Mouse (Mus musculus): ENCODE measurements around the gene Angptl2. TPM values are rescaled to one million over a fixed set of nuclear protein-coding genes. Genes with fewer than 3 reads are reported as not detected.

Gene Angptl2
- polyA plus RNA-seq, 1 experiment from 2014 or later = 33.8 TPM

DNA sequence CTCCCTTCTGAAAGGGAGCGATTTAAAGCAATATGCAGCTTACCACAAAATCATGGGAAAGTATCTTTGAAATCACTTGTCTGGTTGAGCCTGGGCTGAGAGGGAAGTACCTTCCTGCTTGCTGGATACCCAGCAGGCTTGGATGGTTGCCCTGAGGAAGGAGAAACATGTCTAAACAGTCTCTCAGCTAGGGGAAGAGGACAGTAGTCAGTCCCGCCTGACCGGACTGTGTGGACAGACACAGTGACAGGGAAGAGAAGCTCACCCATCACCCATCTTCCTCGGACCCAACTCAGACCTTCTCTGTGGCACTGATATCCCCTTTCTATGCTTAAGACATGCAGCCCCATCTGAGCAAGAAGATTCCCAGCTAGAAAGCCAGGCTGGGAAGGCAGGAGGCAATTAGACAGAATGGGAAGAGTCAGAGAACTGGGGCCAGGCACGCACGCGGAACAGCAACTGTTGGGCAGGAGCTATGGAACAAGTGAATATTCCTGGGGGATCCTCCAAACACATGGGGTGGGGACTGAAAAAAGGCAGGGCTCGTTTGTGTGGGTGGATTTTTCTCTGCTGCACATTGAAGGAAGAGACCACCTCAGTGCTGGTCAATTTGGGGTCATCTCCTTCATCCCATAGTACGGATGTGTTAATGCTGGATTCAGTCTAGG is 38.6 kb downstream of the Angptl2 start:
- Histone ChIP-seq H3K4me1 (ENCODE audit: insufficient read depth, low read depth, low read length) (no peaks in the 10 kb centered on the region), H3K4me3 (ENCODE audit: low read depth, low read length) (no peak overlapping the region), H3K27me3 (replicated peaks; ENCODE audit: insufficient read depth, low read length) (no peaks in the 10 kb centered on the region), H3K4me2 (replicated peaks; ENCODE audit: low read depth, low read length) (no peak overlapping the region), H3K36me3 (ENCODE audit: insufficient read depth, low read length) (no peaks in the 10 kb centered on the region), H3K27ac (ENCODE audit: low read length) (no peak overlapping the region), H3K9ac (replicated peaks; ENCODE audit: low read depth) (no peak overlapping the region), H3K9me3 (ENCODE audit: low read length) (no peaks in the 10 kb centered on the region)
- DNase-seq (ENCODE audit: low spot score) (no peak), ATAC-seq (no peak)
- 80% methylated on average over 9 of the region's 9 CpGs for WGBS
- TF ChIP-seq EP300 (IDR thresholded peaks at IDR 0.05) = no peak
- no peak for TF ChIP-seq CTCF (IDR thresholded peaks at IDR 0.05)

DNA sequence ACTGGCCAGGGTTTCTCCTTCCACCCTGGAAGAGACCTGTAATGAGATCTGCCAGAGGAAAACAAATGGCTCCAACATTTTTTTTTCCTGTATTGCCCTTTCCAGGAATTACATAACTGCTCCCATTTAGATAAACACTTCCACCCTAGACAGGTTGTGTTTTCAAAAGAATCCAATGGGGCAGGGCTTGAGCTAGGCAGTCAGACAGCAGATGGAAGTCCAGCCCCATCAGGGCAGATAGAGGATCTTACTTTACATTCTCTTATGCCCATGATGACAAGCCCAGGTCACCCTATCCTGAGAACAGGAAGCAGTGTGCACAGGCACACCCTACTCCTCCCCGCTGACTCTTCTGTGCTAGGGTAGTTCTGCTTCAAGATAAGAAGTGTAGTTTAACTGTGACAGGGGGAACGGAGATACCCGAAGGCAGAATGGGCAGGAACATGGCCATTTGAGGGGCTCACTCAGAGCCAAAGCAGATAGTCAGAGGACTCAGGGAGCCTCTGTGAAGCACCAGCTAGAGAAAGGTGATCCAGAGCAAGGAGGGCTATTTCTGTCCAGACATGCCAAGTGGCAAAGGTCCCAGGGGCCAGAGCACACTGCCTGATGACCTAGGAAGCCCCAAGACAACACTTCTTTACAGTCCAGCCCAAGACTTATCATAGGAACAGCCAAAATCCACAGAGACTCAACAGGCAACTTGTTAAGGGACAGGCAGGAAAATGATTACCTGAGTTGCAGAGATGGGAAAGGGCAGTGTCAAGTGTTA is 41.1 kb downstream of the Angptl2 start:
- no peaks in the 10 kb centered on the region for H3K36me3 ChIP-seq (ENCODE audit: insufficient read depth, low read length)
- TF ChIP-seq EP300 (IDR thresholded peaks at IDR 0.05) = no peak
- no peak for TF ChIP-seq CTCF (IDR thresholded peaks at IDR 0.05)
- H3K9me3 ChIP-seq (ENCODE audit: low read length) = no peaks in the 10 kb centered on the region
- 65% methylated on average over 3 of the region's 3 CpGs for WGBS
- no peak for DNase-seq (ENCODE audit: low spot score)
- H3K4me2 ChIP-seq (replicated peaks; ENCODE audit: low read depth, low read length) = no peak overlapping the region
- H3K4me3 ChIP-seq (ENCODE audit: low read depth, low read length) = no peak overlapping the region
- H3K4me1 ChIP-seq (ENCODE audit: insufficient read depth, low read depth, low read length) = no peaks in the 10 kb centered on the region
- H3K27me3 ChIP-seq (replicated peaks; ENCODE audit: insufficient read depth, low read length) = no peaks in the 10 kb centered on the region
- H3K27ac ChIP-seq (ENCODE audit: low read length) = no peak overlapping the region
- no peak overlapping the region for H3K9ac ChIP-seq (replicated peaks; ENCODE audit: low read depth)
- ATAC-seq = no peak

DNA sequence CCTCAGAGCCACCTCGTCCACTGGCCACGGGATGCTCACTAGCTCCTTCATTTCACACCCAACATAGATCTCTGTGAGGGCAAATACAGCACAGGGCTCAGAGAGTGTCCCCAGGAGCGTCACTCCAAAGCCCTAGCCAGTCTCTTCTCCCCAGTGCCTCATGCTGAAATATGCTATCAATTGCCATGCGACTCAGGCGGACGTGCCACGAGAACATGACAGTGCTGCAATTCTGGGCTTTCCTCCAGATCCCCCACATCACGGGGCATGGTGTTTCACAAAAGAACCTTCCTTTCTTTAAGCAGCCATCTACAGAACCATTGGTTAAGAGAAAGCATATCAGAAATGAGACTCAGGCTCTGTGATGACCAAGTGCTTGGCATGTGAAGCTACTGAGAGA is 44.9 kb downstream of the Angptl2 start:
- H3K36me3 ChIP-seq (ENCODE audit: insufficient read depth, low read length) = no peaks in the 10 kb centered on the region
- H3K4me3 ChIP-seq (ENCODE audit: low read depth, low read length) = no peak overlapping the region
- peak; percentile 38 for DNase-seq (ENCODE audit: low spot score)
- WGBS = 69% methylated on average over 8 of the region's 8 CpGs
- no peaks in the 10 kb centered on the region for H3K27me3 ChIP-seq (replicated peaks; ENCODE audit: insufficient read depth, low read length)
- no peak overlapping the region for H3K27ac ChIP-seq (ENCODE audit: low read length)
- no peak; the same call in 1 of the 2 replicates for ATAC-seq
- no peaks in the 10 kb centered on the region for H3K9me3 ChIP-seq (ENCODE audit: low read length)
- H3K9ac ChIP-seq (replicated peaks; ENCODE audit: low read depth) = no peak overlapping the region
- 0 out of 2 replicates have a peak, but pooled peaks cover 4% of the 10 kb centered on the region for H3K4me1 ChIP-seq (ENCODE audit: insufficient read depth, low read depth, low read length)
- no peak for TF ChIP-seq CTCF (IDR thresholded peaks at IDR 0.05)
- H3K4me2 ChIP-seq (replicated peaks; ENCODE audit: low read depth, low read length) = no peak overlapping the region

DNA sequence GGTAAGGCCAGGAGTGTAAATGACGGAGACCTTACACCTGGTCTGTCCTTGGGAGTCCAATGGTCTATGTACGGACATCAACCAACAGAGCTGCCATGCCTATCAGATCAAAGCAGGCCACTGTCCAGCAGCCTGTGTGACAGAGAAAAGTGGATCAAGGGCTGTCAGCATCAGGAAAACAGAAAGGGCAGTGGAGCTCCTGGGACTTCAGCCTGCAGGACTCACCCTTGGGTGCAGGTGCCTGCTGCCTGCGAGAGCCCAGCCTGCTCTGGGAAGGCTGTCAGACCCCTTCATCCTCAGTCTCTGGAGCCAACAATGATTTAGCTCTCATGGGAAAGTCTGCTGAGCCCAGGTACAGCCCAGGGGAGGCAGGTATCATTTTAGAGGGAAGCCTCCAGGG is 45.6 kb downstream of the Angptl2 start:
- no peak for ATAC-seq
- no peak overlapping the region for H3K9ac ChIP-seq (replicated peaks; ENCODE audit: low read depth)
- no peaks in the 10 kb centered on the region for H3K36me3 ChIP-seq (ENCODE audit: insufficient read depth, low read length)
- TF ChIP-seq EP300 (IDR thresholded peaks at IDR 0.05) (no peak), CTCF (IDR thresholded peaks at IDR 0.05) (no peak)
- no peaks in the 10 kb centered on the region for H3K27me3 ChIP-seq (replicated peaks; ENCODE audit: insufficient read depth, low read length)
- no peaks in the 10 kb centered on the region for H3K9me3 ChIP-seq (ENCODE audit: low read length)
- WGBS = 95% methylated on average over 3 of the region's 3 CpGs
- no peak overlapping the region for H3K4me2 ChIP-seq (replicated peaks; ENCODE audit: low read depth, low read length)
- no peak overlapping the region for H3K27ac ChIP-seq (ENCODE audit: low read length)
- H3K4me1 ChIP-seq (ENCODE audit: insufficient read depth, low read depth, low read length) = 0 out of 2 replicates have a peak, but pooled peaks cover 6% of the 10 kb centered on the region
- H3K4me3 ChIP-seq (ENCODE audit: low read depth, low read length) = no peak overlapping the region
- DNase-seq (ENCODE audit: low spot score) = no peak

GRCm38 (mm10) chr2:33265793-33266192 is 49.9 kb downstream of the Angptl2 start:
- TF ChIP-seq EP300 (IDR thresholded peaks at IDR 0.05) (no peak), CTCF (IDR thresholded peaks at IDR 0.05) (no peak)
- Histone ChIP-seq H3K4me3 (ENCODE audit: low read depth, low read length) (no peak overlapping the region), H3K27ac (ENCODE audit: low read length) (no peak overlapping the region), H3K9ac (replicated peaks; ENCODE audit: low read depth) (no peak overlapping the region), H3K4me2 (replicated peaks; ENCODE audit: low read depth, low read length) (no peak overlapping the region), H3K4me1 (ENCODE audit: insufficient read depth, low read depth, low read length) (0 out of 2 replicates have a peak, but pooled peaks cover 6% of the 10 kb centered on the region), H3K36me3 (ENCODE audit: insufficient read depth, low read length) (no peaks in the 10 kb centered on the region), H3K9me3 (ENCODE audit: low read length) (no peaks in the 10 kb centered on the region), H3K27me3 (replicated peaks; ENCODE audit: insufficient read depth, low read length) (no peaks in the 10 kb centered on the region)
- no peak for DNase-seq (ENCODE audit: low spot score)
- ATAC-seq = no peak
- 54% methylated on average over 3 of the region's 3 CpGs for WGBS

GRCm38 (mm10) chr2:33267075-33267474 is 51.2 kb downstream of the Angptl2 start:
- Histone ChIP-seq H3K27ac (ENCODE audit: low read length) (no peak overlapping the region), H3K4me2 (replicated peaks; ENCODE audit: low read depth, low read length) (no peak overlapping the region), H3K9ac (replicated peaks; ENCODE audit: low read depth) (no peak overlapping the region), H3K9me3 (ENCODE audit: low read length) (no peaks in the 10 kb centered on the region), H3K27me3 (replicated peaks; ENCODE audit: insufficient read depth, low read length) (no peaks in the 10 kb centered on the region), H3K36me3 (ENCODE audit: insufficient read depth, low read length) (no peaks in the 10 kb centered on the region), H3K4me1 (ENCODE audit: insufficient read depth, low read depth, low read length) (0 out of 2 replicates have a peak, but pooled peaks cover 6% of the 10 kb centered on the region), H3K4me3 (ENCODE audit: low read depth, low read length) (no peak overlapping the region)
- ATAC-seq (no peak), DNase-seq (ENCODE audit: low spot score) (no peak)
- 93% methylated on average over 1 of the region's 1 CpGs for WGBS
- no peak for TF ChIP-seq EP300 (IDR thresholded peaks at IDR 0.05)
- no peak for TF ChIP-seq CTCF (IDR thresholded peaks at IDR 0.05)

Measured in lung, postnatal 0 days (tissue).